Mouse (Mus musculus): ENCODE results near the gene Bcl6b.

- TF ChIP-seq CTCF (IDR thresholded peaks at IDR 0.05; ENCODE audit: control insufficient read depth, insufficient read depth, insufficient replicate concordance, low read depth, low read length) (no peak), POLR2A (IDR thresholded peaks at IDR 0.05; ENCODE audit: control insufficient read depth, low read depth, low read length) (no peak)
Observed at GRCm38 (mm10) chr11:70178756-70179155, 50.8 kb downstream of the Bcl6b start.

All from testis, adult 2 months (tissue).